Mouse (Mus musculus) Muller cell, postnatal 12 days (primary cell): ENCODE results near the gene Slfn3.
"Not testable (repeated sequence)": the region's sequence is repeated elsewhere in the genome, so short reads cannot be mapped to it uniquely, and the experiment has no call there.

Experiments
- DNase-seq: peaks from one replicate; pipeline ENCODE4 v3.0.0-alpha.2; 2015; ENCODE audit errors: inconsistent ontology term

The Slfn3 gene

DNA sequence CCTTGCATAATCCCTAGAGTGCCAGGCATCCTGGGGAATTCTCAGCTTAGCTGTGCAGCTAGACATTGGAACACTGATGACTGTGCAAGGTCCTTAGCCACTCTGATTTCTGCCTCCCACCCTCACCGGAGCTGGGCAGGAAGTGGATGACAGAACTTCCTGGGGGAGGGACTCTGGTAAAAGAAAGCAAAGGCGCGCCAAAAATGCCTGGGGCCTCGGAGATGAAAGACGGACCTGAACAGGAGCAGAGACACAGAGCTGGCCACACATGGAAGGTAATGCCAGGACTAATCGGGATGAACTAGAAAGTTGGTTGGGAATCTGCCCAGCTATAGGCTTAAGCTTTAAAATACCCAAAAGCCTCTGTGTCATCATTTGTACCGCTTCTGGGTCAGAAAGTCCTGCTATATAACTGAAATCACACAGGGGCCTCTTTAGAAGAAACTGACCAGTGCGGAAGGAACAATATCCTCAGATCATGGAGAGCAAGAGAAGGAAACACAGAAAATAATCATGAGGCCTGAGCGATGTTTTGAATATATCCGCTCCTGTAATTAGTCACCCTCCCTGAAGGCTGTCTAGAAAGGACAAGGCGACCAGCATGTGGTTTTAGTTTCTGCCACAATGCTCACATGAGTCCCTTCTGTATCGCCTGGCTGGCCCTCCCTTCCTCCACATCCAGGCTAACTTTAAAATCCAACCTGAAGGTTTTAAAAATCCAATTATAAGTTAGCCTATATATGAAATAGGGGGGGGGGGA lies at the start of gene Slfn3:
TSS of gene Slfn3 (plus strand) at position 197 of the 760 bp plus-strand sequence.
- no peak for DNase-seq

DNA sequence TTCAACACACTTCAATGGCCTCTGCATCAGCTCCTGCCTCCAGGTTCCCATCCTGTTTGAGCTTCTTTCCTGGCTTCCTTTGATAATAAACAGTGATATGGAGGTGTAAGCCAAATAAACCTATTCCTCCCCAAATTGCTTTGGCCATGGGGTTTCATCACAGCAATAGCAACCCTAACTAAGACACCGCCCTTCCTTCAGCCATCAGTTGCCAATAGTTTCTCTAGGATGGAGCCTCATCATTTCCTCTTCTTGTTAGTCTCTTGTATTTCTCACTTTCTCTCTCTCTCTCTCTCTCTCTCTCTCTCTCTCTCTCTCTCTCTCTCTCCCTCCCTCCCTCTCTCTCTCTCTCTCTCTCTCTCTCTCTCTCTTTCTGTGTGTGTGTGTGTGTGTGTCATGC lies 42.2 kb upstream of the Slfn3 start:
- DNase-seq: not testable (repeated sequence)

DNA sequence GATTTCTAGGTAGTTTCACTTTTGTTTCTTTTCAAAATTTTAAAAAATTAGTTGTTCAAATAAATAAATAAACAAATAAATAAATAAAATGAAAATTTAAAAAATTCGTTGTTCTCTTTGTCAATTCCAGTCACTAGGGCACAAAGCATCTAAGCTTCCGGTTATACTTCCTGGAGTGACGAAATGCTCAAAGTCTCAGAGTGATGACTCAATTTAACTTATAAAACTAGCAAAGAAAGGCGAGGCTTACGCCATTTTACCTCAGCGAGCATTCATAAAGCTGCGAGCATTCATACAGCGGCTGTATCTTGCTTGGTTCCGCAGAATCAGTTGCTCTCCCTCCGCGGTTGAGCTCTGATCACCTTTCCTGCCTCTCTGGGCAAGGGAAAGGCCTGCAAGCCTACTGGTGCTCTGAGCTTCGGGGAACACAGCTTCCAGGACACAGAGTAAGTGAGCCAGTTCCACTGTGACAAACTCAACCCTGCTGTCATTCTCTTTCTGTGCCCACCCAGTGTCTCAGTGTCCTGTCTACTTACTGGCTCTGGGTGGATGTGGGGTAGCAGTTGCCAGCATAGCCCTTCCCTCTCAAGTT lies 16.1 kb upstream of the Slfn3 start, which contains the start of gene Slfn4:
TSS of gene Slfn4 (plus strand) at position 239 of the 592 bp plus-strand sequence.
- no peak for DNase-seq

DNA sequence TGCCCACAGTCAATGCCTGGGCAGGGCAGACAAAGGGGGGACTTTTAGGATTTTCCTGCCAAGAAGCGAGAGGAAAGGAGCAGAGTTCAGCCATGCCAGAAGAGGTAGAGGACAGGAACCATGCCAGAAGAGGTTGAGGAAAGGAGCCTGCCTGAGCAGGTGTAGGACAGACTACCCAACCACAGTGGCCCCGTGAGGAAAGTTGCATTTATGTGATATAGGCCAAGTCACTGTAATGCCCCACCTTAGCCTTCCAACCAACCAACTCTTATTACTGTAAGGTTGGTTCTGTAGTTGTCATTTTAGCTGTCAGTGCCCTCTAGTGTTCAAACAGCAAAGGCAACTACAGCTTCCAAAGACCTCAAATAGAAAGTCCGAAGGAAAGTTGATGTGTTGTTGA lies 871 bp downstream of the Slfn3 start:
- peak; percentile 5 for DNase-seq

DNA sequence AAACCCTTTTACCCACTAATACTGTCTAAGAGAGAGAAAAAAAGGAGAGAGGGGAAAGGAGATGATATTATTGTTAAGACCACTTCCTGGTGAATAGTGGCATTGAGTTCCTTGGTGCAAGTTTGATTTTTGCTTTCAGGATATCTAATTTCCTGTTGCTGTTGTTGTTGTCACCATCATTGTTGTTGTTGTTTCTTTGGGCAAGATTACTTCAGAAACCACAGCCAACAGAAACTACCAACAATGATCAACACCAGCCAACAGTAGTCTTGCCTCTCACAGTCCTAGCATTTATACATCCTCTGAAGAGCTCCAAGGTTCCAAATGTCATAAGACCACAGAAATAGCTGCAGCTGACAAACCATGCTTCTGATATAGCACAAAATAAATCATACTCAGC lies 13.9 kb downstream of the Slfn3 start:
- no peak for DNase-seq

DNA sequence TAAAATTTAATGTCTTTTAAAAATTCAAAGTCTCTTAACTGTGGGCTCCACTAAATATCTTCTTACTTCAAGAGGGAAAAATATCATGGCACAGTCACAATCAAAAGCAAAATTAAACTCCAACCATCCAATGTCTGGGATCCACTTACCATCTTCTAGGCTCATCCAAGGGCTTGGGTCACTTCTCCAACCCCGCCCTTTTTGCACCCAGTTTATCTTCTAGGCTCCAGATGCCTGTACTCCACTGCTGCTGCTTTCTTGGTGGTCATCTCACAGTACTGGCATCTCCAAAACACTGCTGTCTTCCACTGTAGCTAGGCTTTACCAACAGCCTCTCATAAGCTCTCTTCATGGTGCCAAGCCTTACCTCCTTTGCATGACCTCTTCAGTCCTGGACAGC lies 25.0 kb downstream of the Slfn3 start:
- no peak for DNase-seq

DNA sequence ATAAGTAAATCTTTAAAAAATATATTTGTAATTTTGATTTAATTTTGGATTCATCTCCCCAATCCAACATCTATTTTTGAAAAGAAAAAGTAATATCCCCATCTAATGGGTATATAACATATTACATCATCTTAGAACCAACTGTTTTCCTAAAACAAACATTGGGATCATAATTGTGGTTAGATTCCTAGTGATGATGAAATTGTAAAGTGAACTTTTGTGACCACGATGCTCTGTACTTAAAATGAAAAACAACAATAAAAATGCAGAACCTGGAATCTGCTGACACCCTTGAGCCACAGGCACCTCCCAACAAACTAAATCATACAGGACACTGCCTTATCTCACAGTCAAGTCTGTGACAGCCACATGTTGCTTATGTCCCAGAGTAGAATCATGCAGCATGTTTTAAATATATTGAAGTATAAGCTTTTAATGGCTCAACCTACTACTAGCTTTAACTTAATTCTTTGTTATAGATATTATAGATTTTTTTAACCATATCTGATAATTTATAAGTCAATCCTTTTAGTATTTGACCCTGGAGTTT lies 30.3 kb downstream of the Slfn3 start:
- no peak for DNase-seq

DNA sequence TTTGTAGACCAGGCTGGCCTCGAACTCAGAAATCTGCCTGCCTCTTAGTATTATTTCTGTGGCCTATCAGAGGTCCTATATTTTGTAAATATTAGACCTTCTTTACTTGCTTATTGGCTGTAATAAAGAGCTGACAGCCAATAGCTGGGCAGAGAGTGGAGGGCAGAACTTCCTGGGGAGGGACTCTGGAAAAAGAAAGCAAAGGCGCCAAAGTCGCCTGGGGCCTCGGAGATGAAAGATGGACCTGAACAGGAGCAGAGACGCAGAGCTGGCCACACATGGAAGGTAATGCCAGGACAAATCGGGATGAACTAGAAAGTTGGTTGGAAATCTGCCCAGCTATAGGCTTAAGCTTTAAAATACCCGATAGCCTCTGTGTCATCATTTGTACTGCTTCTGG lies 32.2 kb downstream of the Slfn3 start:
- no peak for DNase-seq

DNA sequence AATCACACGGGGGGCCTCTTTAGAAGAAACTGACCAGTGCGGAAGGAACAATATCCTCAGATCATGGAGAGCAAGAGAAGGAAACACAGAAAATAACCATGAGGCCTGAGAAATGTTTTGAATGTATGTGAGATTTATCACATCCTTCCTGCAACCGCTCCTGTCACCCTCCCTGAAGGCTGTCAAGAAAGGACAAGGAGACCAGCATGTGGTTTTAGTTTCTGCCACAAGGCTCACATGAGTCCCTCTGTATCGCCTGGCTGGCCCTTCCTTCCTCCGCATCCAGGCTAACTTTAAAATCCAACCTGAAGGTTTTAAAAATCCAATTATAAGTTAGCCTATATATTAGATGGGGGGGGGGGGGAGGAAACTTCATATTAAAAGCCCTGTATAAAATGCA lies 32.7 kb downstream of the Slfn3 start:
- DNase-seq: not testable (repeated sequence)

DNA sequence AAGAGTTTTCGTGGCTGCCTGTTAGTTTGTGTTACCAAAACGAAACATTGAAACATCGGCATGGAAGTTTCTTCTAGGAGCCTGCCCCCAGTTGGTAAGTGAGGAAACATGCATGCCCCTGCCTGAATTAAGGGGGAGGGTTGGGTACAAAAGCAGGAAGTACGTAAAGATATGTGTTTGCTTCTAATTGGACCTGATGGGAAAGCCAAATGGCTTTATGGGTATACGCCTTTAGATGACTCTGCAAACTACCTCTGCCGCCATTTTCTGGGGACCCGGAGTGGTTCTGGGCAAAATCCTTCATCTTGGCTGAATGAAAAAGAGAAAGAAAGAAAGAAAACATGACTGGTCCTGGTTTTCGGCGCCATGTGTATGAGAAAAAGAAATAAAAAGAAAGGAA lies 33.1 kb downstream of the Slfn3 start:
- no peak for DNase-seq

DNA sequence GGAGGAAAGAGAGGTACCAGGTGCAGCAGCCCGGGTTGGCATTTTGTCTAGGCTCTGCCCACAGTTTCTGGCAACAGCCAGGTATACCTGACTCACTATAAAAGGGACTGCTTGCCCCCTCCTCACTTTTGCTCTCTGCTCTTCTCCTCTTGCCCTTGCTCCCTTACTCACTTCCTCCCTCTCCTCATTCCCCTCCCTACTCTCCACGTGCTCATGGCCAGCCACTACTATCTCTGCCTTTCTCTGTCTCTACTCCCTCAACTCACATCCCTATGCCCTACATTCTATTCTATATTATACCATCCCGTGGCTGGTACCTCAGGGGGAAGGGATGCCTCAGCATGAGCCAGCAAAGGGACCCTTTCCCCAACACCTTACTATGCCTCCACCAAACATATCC lies 33.6 kb downstream of the Slfn3 start:
- no peak for DNase-seq

DNA sequence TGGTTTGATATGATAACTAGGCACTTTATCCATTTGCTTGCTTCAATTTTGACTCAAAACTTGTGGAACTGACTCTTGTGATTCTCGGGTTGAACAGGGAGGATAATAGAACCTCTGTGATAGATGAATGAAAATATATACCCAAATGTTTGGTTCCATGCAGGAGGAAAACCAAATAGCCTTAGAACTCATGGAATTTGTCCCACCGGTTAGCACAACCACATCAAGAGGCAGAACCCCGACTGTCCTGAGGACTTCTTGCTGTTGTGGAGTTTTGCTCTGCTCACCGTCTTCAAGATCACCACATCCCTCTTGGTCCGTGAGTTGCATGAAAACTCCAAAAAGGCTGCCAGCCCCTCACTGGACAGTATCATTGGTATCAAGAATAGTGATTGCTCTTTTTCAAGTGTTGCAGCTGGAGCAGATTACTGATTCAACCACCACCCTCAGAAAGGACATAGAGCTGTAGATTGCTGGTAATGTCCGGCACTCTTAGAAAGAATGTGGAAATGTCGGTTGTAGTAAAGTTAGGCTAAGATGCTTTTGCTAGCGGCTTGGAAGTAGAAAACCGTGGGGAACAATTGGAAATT lies 34.3 kb downstream of the Slfn3 start:
- DNase-seq: no peak

DNA sequence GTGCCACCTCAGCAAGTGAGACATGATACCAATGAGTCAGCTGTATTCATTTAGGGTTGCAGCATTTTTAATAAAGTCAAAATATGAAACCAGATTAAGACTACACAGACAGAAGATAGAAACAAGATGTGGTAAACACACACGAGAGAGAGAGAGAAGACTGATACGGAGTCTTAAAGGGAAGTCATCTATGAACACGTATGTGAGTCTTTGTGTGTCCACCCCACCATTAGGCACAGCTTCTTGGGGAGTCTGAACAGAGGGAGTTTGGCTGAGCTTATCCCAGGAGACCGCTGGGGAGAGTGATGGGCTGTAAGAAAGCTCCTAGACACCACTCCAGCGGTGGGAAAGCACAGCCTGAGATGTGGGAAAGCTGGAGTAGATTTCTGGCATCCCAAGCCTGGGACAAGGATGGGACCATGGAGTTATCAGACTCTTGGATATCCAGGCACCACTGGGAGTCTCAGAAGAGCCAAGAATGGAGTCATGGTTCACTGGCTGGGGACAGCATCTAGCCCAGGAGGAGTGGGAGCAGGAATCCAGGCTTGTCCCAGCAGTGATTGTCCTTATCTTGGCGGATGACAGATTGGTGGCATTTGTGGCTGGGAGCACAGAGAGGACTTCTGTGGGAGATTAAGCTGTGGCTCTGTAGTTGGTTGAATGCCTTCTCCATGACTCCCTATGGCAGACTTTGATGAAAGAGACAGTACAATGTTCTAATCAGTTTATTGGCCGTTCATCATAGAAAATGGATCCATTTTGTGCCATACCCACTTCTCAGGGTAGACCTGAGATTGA lies 37.0 kb downstream of the Slfn3 start:
- no peak for DNase-seq

DNA sequence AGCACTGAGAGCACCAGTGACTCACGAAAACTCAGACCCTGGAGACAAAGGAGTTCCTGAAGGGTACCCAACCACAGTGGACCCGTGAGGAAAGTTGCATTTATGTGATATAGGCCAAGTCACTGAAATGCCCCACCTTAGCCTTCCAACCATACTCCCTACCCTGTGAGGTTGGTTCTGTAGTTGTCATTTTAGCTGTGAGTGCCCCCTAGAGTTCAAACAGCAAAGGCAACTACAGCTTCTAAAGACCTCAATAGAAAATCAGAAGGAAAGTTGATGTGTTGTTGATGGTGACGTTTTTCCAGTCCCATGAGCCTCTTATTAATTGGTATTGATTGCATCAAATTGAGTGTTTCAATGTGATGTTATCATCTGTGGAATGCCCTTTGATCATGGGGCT lies 39.8 kb downstream of the Slfn3 start:
- no peak for DNase-seq

DNA sequence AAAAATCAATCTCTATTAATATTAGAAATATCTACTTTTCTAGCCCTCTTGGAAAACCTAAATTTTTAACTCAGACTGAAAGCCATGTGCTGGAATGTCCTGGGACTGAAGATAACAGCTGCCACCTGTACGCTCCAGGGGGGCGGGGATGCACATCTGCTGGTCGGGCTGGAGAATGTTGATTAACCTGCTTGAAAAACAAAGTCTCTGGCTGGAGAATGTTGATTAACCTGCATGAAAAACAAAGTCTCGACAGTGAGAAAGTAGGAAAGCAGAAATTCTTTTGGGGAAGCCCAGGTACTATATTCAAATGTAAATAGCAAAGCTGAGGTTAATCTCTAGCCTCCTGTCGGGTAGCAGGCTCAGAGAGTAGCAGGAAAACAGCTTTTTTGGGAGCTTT lies 42.5 kb downstream of the Slfn3 start:
- DNase-seq: not testable (repeated sequence)

DNA sequence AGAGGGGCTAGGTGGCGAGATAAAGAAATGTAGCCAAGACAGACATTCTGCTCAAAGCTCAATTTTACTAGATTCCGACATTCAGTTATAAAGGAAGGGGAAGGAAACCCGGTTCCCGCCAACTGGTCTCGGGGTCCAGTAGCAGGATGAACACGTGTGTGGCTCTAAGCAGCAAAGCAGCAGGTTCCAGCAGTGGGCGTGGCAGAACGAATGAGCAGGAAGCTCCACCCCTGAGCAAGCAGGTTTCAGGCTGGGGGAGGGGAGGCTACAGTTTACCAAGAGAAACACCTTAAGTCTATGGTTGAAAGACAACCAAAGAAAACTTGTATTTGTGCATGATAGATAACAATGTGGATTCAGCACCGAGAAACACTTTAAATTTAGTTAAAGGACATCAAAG lies 46.3 kb downstream of the Slfn3 start:
- not testable (repeated sequence) for DNase-seq

DNA sequence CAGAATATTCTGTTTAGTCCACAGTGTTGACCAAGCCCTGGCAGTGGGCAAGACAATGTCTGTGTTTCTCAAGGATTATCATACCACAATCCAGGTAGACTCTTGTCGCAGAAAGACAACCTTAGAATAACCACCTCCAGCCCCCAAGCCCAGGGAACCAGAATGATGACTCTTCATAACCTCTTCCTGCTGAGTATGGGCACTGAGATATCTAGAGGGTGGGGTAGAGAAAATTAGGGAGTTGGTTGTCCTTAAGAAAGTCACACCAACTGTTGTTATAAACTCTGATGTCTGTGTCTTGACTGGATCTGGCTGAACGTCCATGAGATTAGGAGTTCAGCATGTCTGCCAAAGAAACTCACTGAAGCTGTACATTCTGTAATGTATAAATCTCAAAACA lies 47.3 kb downstream of the Slfn3 start:
- no peak for DNase-seq

DNA sequence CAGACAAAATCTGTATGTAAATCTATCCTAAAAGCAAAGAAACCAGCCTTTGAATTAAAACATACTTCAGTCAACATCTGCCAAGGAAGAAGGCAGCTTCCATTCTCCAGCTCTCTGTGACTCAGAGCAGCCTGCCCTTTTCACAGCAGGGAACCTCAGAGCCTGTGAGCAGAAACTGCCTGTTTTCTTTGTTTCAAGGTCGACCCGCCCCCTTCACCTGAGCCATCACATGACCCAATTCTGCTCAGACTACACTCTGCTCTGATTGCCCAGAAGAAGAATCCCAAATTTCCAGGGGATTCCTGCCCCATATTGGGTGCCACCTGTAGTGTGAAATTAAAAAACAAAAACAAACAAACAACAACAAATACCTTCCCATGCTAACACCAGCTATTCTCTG lies 48.7 kb downstream of the Slfn3 start:
- no peak for DNase-seq

DNA sequence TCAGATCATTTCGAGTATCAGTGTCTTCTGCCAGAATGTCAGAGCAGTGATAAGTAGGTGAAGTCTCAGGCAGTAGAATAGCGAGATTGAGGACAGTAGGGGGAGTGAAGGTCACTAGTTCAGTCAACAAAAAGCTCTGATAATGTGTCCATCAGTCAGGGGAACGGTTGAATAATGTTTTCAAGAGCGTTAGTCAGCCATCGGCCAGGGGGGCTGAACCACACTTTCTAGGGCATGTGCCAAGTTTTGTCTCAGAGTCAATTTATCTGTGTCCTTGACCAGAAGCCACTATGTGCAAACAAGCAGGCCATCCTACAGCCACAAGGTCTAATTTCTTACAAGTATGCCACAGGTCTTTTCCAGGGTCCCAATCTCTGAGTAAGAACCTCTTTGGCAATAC lies 66.1 kb downstream of the Slfn3 start:
- DNase-seq: not testable (repeated sequence)

DNA sequence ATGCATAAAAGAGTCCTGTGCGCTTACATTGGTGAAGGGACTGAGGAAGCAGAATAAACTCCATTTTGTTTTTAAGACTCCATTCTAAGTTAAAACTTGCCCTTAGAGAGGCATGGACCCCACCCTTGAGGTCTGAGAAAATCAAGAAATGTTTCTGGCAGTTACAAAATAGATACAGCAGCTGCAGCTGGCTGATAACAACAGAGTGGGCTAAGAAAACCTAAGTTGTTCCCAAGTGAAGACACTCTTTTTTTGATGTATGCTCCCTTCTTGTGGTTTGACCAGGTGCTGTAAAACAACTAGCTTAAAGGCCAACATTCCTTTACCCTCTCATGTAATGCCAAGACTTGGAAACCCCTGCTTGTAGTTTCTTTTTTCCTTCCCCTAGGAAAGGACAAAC lies 71.5 kb downstream of the Slfn3 start:
- no peak for DNase-seq

DNA sequence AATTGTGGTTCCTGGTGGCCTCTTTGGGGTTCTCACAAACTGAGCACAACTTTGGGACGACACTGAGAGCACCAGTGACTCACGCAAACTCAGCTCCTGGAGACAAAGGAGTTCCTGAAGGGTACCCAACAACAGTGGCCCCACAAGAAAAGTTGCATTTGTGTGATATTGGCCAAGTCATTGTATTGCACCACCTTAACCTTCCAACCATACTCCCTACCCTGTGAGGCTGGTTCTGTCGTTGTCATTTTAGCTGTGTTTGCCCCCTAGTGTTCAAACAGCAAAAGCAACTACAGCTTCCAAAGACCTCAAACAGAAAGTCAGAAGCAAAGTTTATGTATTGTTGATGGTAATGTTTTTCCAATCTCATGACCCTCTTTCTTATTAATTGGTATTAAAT lies 72.0 kb downstream of the Slfn3 start:
- DNase-seq: no peak
